Mouse (Mus musculus) neural tube, embryonic 11.5 days (tissue): Measurements from ENCODE around the gene Pla2g16. TPM values are rescaled to one million over a fixed set of nuclear protein-coding genes. Genes with fewer than 3 reads are reported as not detected.

Experiments
- ATAC-seq: fragments of 200-750 bp; cut with Nextera tagmentation; 2 replicates; pipeline ENCODE4 v1.8.0; 2017; ENCODE audit warnings: moderate number of reproducible peaks, mild to moderate bottlenecking, moderate TSS enrichment, moderate library complexity; ENCODE audit not compliant: insufficient read depth, low FRiP score, low TSS enrichment
- DNase-seq: peaks from one replicate; pipeline ENCODE4 v3.0.0-alpha.2; 2015; ENCODE audit warnings: low spot score
- H3K27ac ChIP-seq: fragments of 300-500 bp; sonication (generic); 2 replicates; pipeline ENCODE4 v1.5.1; 2014; ENCODE audit warnings: low read depth, mild to moderate bottlenecking, low read length
- H3K27me3 ChIP-seq: fragments of 300-500 bp; sonication (generic); 2 replicates; pipeline ENCODE4 v1.6.1; 2014; ENCODE audit warnings: mild to moderate bottlenecking, low read length, mixed read lengths; ENCODE audit not compliant: control insufficient read depth, insufficient read depth
- H3K36me3 ChIP-seq: fragments of 300-500 bp; sonication (generic); 2 replicates; pipeline ENCODE4 v1.6.1; 2014; ENCODE audit warnings: mild to moderate bottlenecking, low read length, moderate library complexity, mixed read lengths; ENCODE audit not compliant: control insufficient read depth, insufficient read depth
- H3K4me1 ChIP-seq: fragments of 300-500 bp; sonication (generic); 2 replicates; pipeline ENCODE4 v1.6.1; 2014; ENCODE audit warnings: low read length, mixed read lengths; ENCODE audit not compliant: control insufficient read depth, insufficient read depth
- H3K4me2 ChIP-seq: fragments of 300-500 bp; sonication (generic); 2 replicates; pipeline ENCODE4 v1.6.1; 2014; ENCODE audit warnings: low read depth, mild to moderate bottlenecking, moderate library complexity
- H3K4me3 ChIP-seq: fragments of 300-500 bp; sonication (generic); 2 replicates; pipeline ENCODE4 v1.5.1; 2014; ENCODE audit warnings: low read depth, low read length
- H3K9ac ChIP-seq: fragments of 300-500 bp; sonication (generic); 2 replicates; pipeline ENCODE4 v1.6.1; 2014; ENCODE audit warnings: mild to moderate bottlenecking, low read length
- H3K9me3 ChIP-seq: fragments of 300-500 bp; sonication (generic); 2 replicates; pipeline ENCODE4 v1.6.1; 2016; ENCODE audit warnings: low read length; ENCODE audit not compliant: control insufficient read depth
- WGBS: fragments of 180-500 bp; shearing (Covaris S2); extraction: QIAGEN DNeasy Blood & Tissue Kit; methylation state at CpG from one replicate; pipeline ENCODE4 v1.1.7; 2014; 5-methylcytosine and 5-hydroxymethylcytosine counted together
- polyA plus RNA-seq: library from polyadenylated mRNA; unstranded; fragments of >200 nt; fragmentation: Nextera tagmentation; extraction: Ambion mirVana; gene quantifications from 2 replicates; pipeline ENCODE4 v1.2.1, GENCODE M21; 2014

Pla2g16 gene
- polyA plus RNA-seq, 1 experiment from 2014 or later: 5.0 TPM

DNA sequence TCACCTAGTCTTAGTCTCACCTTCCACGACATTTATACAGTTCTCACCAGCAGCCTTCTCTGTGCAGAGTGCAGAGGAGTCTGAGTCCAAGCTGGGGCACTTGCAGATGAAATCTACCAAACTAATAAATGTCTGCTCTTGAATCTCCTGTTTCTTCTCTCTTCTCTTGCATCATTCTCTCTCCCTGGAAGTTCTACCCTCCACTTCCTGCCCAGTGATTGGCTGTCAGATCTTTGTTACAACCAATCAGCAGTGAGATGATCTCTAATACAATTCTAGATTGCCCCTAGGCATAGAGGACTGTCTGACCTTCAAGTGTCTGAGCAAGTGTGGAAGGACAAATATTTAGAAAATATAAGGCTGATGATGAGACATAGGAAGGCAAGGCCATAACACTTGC, 18.9 kb downstream of the Pla2g16 start:
- 83% methylated on average over 1 of the region's 1 CpGs for WGBS
- Histone ChIP-seq H3K4me1 (no peaks in the 10 kb centered on the region), H3K36me3 (no peaks in the 10 kb centered on the region), H3K4me2 (no peak overlapping the region), H3K9ac (no peak overlapping the region), H3K27ac (no peak overlapping the region), H3K9me3 (no peaks in the 10 kb centered on the region), H3K27me3 (no peaks in the 10 kb centered on the region), H3K4me3 (no peak overlapping the region)
- ATAC-seq: no peak
- DNase-seq: no peak

DNA sequence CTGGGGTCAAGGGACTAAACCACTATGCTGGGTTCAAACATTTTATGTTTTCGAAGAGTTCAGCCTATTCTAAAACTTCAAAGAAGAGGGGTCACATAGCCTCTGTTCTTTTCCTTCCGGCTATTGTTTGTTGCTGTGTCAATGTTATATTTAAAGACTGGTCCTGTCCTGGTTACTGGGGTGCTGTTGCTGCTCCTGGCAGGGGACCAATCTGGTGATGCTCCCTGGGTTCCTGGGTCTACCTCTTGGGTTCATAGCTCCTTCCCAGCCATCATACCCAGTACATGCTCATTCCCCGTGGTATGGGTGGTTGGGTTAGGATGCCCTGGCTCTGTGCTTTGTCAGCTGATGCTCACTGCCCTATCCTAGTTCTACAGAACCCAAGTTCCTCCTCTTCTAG, 20.5 kb downstream of the Pla2g16 start:
- no peak for DNase-seq
- 82% methylated on average over 3 of the region's 3 CpGs for WGBS
- H3K36me3 ChIP-seq: no peaks in the 10 kb centered on the region
- ATAC-seq: no peak
- H3K4me2 ChIP-seq: no peak overlapping the region
- no peak overlapping the region for H3K9ac ChIP-seq
- no peaks in the 10 kb centered on the region for H3K4me1 ChIP-seq
- H3K27me3 ChIP-seq: no peaks in the 10 kb centered on the region
- no peaks in the 10 kb centered on the region for H3K9me3 ChIP-seq
- H3K4me3 ChIP-seq: no peak overlapping the region
- H3K27ac ChIP-seq: no peak overlapping the region

DNA sequence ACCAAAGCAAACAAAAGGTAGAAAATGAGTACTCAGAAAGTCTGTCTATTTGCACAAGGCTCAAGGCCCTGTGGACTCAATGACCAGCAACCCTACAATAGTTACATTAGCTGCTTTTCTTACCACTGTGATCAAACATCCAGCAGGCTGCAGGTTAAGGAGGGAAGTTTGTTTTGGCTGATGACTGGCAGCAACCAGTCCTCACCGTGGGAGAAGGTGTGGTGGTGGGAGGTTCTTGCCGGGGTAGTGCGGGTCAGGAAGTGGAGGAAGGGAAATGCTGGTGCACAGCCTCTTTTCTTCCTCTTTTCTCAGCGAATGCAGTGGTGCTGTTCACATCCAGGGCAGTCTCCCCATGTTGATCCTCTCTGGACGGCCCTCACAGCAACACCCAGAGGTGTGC, 23.8 kb downstream of the Pla2g16 start:
- 62% methylated on average over 5 of the region's 5 CpGs for WGBS
- ATAC-seq (no peak), DNase-seq (no peak)
- no peaks in the 10 kb centered on the region for H3K27me3 ChIP-seq
- H3K9me3 ChIP-seq: no peaks in the 10 kb centered on the region
- no peak overlapping the region for H3K27ac ChIP-seq
- H3K36me3 ChIP-seq: no peaks in the 10 kb centered on the region
- no peak overlapping the region for H3K9ac ChIP-seq
- no peaks in the 10 kb centered on the region for H3K4me1 ChIP-seq
- no peak overlapping the region for H3K4me2 ChIP-seq
- no peak overlapping the region for H3K4me3 ChIP-seq

DNA sequence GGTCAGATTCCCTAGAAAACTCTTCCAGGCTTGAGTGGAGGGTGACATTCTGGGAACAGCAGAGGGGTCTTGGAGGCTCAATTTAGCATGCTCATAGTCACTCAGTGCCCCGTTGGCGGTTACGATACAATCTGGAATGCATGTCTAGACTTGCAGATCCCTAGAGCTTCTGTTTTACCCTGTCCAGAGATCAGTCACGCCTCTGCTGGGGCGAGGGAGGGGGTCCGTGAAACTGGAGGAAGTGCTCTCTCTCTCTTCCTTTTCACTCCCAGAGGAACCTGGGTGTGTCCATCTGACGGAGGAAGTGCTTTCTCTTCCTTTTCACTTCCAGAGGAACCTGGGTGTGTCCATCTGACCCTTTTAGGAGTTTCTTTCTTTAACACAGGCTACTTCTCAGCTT, 25.8 kb downstream of the Pla2g16 start:
- Histone ChIP-seq H3K9ac (no peak overlapping the region), H3K4me3 (no peak overlapping the region), H3K9me3 (no peaks in the 10 kb centered on the region), H3K4me2 (no peak overlapping the region), H3K36me3 (no peaks in the 10 kb centered on the region), H3K4me1 (no peaks in the 10 kb centered on the region), H3K27ac (no peak overlapping the region), H3K27me3 (no peaks in the 10 kb centered on the region)
- DNase-seq: no peak
- ATAC-seq: no peak
- WGBS: 66% methylated on average over 7 of the region's 7 CpGs

DNA sequence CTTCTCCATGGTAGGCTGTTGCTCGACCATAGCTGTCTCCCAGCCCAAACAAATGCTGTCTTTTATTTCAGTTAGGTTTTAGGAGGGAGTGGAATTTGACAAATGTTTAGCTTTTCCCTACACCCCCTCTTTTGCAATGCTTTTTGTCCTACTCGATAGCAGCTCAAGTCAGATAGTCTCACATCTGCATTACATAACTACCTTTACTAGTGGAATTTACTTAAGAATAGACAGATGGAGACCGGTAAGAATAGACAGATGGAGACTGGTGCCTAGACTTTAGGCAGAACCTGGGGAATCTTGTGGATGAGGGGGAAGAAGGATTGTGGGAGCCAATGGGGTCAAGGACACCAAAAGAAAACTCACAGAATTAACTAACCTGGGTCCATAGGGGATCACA, 26.3 kb downstream of the Pla2g16 start:
- Histone ChIP-seq H3K4me2 (no peak overlapping the region), H3K4me3 (no peak overlapping the region), H3K36me3 (no peaks in the 10 kb centered on the region), H3K27me3 (no peaks in the 10 kb centered on the region), H3K27ac (no peak overlapping the region), H3K9ac (no peak overlapping the region), H3K9me3 (no peaks in the 10 kb centered on the region), H3K4me1 (no peaks in the 10 kb centered on the region)
- 83% methylated on average over 3 of the region's 3 CpGs for WGBS
- no peak for DNase-seq
- no peak for ATAC-seq

DNA sequence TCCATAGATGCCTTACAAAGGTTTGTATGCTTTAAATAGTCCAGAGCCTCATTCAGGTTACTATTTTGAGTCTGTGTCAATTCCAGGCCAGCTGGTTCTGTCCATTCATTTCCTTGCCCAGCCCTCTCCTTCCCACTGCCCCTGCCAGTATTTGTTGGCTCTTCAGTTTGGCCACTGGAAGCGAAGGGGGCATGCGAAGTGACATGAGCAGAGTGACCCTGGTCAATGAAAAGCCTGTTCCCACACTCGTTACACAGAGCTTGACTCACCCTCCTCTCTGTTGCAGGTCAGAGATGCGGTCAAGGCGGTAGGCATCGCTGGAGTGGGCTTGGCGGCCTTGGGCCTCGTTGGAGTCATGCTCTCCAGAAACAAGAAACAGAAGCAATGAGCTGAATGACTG, 28.0 kb downstream of the Pla2g16 start:
- 87% methylated on average over 8 of the region's 8 CpGs for WGBS
- Histone ChIP-seq H3K36me3 (no peaks in the 10 kb centered on the region), H3K27ac (no peak overlapping the region), H3K4me1 (no peaks in the 10 kb centered on the region), H3K27me3 (no peaks in the 10 kb centered on the region), H3K9ac (no peak overlapping the region), H3K4me3 (no peak overlapping the region), H3K4me2 (no peak overlapping the region), H3K9me3 (no peaks in the 10 kb centered on the region)
- ATAC-seq: no peak
- DNase-seq: no peak

DNA sequence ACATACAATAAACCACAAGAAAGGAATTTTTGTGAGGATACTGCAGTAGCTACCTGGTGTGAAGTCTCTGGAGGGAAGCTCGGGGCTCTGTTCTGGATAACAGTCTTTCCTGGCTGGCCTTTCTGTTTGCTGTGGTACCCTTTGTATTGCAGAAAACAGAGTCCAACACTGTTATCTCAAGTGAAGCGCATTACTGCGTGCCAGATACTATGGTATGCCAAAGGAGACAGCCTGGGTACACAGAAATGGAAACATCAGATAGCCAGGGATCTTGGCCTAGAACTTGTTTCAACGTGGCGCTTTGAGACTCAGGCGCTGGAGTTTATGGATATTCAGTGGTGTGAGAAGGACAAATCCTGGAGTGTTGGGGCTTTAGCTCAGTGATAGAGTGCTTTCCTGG, 28.5 kb downstream of the Pla2g16 start:
- no peaks in the 10 kb centered on the region for H3K27me3 ChIP-seq
- no peak overlapping the region for H3K4me3 ChIP-seq
- no peak for DNase-seq
- H3K36me3 ChIP-seq: no peaks in the 10 kb centered on the region
- 92% methylated on average over 6 of the region's 6 CpGs for WGBS
- H3K4me2 ChIP-seq: no peak overlapping the region
- H3K4me1 ChIP-seq: no peaks in the 10 kb centered on the region
- no peaks in the 10 kb centered on the region for H3K9me3 ChIP-seq
- H3K27ac ChIP-seq: no peak overlapping the region
- H3K9ac ChIP-seq: no peak overlapping the region
- ATAC-seq: no peak

DNA sequence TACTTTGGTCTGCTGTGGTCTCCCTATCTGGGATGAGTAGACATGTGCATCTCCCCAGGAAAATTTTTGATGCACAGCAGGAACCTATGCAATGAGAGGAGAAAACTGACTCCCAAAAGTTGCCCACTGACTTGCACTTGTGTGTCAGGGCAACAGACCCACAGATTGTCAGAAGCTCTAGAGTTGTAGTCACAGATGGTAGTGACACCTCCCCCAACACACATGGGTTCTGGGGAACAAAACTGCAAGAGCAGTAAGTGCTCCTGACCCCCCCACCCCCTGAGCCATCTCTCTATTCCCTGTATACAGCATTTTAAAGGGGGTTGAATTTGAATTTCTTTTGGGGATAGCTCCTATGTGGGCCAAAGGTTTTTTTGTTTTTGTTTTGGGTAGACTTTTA, 33.5 kb downstream of the Pla2g16 start:
- no peak for ATAC-seq
- no peaks in the 10 kb centered on the region for H3K4me1 ChIP-seq
- no peaks in the 10 kb centered on the region for H3K9me3 ChIP-seq

DNA sequence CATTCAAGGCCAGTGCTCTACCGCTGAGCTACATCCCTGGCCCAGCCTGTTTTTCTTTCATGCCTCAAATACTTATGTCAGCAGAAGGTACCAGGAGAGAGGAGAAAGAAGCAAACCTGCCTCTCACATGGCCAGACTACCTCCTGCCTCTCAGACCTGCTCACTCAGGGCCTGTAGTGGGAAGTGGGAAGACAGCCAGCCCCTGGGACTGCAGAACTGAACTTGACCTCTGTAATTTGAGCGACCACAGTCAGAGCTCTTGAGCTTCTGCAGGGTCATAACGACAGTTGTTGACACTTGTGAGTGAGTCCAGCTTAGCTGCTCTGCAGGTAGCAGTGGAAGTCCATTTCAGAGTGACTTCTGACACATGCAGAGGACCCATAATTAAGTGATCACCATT, 34.8 kb downstream of the Pla2g16 start:
- Histone ChIP-seq H3K9ac (no peak overlapping the region), H3K9me3 (no peaks in the 10 kb centered on the region), H3K4me1 (no peaks in the 10 kb centered on the region), H3K27ac (no peak overlapping the region), H3K36me3 (no peaks in the 10 kb centered on the region), H3K27me3 (no peaks in the 10 kb centered on the region), H3K4me3 (no peak overlapping the region), H3K4me2 (no peak overlapping the region)
- DNase-seq (no peak), ATAC-seq (no peak)
- WGBS: 61% methylated on average over 3 of the region's 3 CpGs

More for the DNA sequence above, 33.5 kb downstream of the Pla2g16 start:
- no peak for DNase-seq
- H3K27ac ChIP-seq: no peak overlapping the region
- H3K4me2 ChIP-seq: no peak overlapping the region
- no peak overlapping the region for H3K4me3 ChIP-seq
- no peaks in the 10 kb centered on the region for H3K36me3 ChIP-seq
- H3K9ac ChIP-seq: no peak overlapping the region
- H3K27me3 ChIP-seq: no peaks in the 10 kb centered on the region
